Mouse (Mus musculus) cerebellum, adult 8-10 months (tissue): ENCODE data around the gene Gm26741.
"Not testable (repeated sequence)": the region's sequence is repeated elsewhere in the genome, so short reads cannot be mapped to it uniquely, and the experiment has no call there.

Experiments
- DNase-seq: peaks from one replicate; pipeline ENCODE4 v3.0.0; 2022

Gm26741 gene

GRCm38 (mm10) chr10:52358467-52358866, at the start of gene Gm26741:
Gm26741 (plus strand) TSS chr10:52358767.
- no peak for DNase-seq

GRCm38 (mm10) chr10:52309196-52309595, 49.4 kb upstream of the Gm26741 start:
- no peak for DNase-seq

DNA sequence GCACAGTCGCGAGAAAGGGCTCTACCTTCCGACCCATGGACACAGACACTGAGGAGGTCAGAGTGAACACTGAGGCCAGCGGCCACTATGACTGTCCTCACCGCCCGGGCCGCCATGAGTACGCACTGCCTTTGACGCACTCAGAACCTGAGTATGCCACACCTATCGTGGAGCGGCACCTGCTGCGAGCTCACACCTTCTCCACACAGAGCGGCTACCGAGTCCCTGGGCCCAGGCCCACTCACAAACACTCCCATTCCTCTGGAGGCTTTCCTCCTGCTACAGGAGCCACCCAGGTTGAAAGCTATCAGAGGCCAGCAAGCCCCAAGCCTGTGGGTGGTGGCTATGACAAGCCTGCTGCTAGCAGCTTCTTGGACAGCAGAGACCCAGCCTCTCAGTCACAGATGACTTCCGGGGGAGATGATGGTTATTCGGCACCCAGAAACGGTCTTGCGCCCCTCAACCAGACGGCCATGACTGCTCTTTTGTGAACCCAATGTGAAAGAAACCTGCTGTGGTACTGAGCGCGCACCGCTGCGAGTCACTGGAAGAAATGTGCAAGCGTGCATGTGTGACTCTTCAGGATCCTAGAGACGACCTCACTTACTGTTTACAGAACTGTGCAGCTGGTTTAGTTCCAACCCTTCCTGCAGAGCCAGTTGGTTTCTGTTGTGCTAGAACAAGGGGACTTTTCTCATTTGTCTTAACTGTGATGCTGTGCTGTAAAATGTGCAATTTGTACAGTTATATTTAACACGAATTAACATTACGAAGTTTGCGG, 38.9 kb upstream of the Gm26741 start:
- DNase-seq: no peak

GRCm38 (mm10) chr10:52321918-52322317, 36.6 kb upstream of the Gm26741 start:
- DNase-seq: no peak

- DNase-seq: peak; percentile 31
Measured at GRCm38 (mm10) chr10:52331007-52331406, 27.6 kb upstream of the Gm26741 start.

DNA sequence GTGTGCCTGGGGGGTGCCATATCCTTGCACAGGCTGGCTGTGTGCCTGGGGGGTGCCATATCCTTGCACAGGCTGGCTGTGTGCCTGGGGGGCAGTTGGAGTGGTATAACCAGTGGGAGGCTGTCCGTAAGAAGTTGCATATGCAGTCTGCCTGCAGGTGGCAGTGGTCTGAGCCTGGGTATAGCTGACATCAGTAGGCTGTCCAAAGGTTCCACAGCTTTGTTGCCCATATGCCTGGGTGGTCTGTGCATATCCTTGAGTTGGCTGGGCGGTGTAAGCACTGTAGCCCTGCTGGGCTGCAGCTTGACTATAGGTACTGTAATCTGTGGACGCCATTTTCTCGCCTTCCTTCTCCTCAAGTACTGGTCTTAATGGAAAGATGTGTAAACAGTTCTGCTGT, 15.2 kb upstream of the Gm26741 start:
- not testable (repeated sequence) for DNase-seq

GRCm38 (mm10) chr10:52353184-52353583, 5.4 kb upstream of the Gm26741 start:
- no peak for DNase-seq

- DNase-seq: peak; percentile 41
Measured at GRCm38 (mm10) chr10:52360241-52360735, 1.7 kb downstream of the Gm26741 start.

- no peak for DNase-seq
Measured at GRCm38 (mm10) chr10:52360862-52361609, 2.5 kb downstream of the Gm26741 start.

- DNase-seq: peak; percentile 31
Measured at GRCm38 (mm10) chr10:52368376-52368775, 9.8 kb downstream of the Gm26741 start.

DNA sequence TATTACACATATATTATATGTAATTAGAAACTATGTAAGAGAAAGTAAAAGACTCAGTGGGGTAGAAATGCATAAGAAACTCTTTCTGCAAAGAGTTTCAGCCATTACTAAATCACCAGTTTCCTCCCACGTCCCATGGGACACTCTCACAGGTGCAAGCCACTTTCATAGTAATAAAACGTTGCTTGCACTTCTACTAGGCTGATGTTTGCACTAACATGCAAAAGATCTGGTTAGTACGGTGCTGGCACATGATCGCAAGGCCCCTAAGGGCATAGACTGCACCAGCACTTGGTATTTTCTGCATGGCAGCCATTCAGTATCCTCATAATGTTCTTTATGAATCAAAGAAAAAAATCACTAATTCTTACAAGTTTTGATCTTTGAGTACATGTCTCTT, 15.3 kb downstream of the Gm26741 start:
- DNase-seq: no peak

DNA sequence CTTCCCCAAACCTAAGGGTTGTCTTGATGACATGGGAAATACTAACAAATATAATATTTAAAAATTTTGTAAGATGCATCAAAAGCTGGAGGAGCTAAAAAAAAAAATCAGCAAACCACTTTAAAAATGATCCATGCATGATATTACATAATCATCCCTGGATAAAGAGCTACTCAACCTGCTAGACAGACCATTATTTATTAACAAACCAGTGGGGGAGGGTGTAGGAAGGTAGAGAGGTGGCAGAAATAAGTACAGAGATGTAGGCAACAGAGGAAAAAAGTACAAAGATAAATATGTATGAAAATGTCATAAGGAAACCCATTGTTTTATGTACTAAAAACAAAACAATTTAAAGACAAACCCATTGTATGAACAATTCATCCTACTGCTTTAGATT, 16.1 kb downstream of the Gm26741 start:
- DNase-seq: no peak

DNA sequence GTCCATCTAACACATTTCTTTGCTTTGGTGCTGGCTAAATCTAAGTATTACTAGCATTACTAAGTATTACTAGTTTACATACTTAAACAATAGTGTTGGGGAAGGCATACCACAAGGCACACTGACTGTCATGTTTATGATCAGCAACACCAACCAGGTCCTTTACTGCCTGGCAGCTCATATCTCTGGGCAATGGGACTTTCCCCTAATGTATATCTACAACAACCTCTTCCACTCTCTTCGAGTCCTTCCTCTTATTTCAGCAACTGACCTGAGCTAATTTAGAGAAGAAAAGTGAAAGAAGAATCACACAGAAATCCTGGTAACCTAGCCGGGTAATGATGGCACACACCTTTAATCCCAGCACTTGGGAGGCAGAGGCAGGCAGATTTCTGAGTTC, 17.9 kb downstream of the Gm26741 start:
- DNase-seq: no peak

DNA sequence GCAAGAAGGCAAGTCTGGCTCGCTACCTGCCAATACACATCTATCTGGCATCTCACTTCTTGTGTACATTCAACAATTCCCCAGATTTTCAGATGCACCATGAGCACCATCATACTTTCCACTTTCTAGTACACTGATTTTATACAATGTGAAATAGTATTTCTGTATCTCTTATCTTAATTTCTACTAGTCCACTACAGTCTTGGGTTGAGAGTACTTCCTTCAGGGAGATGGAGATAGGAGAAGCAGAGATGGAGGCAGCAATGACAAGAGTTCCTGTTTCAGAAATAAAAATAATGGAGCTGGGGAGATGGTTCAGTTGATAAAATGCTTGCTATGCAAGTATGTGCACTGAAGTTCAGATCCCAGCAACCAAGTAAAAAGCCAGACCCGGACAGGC, 19.2 kb downstream of the Gm26741 start:
- no peak for DNase-seq

GRCm38 (mm10) chr10:52381321-52381801, 22.8 kb downstream of the Gm26741 start:
- DNase-seq: no peak

GRCm38 (mm10) chr10:52381845-52382591, 23.5 kb downstream of the Gm26741 start, which contains the start of gene Gopc:
Gopc (minus strand) TSS chr10:52382124.
- peak; percentile 97 for DNase-seq

DNA sequence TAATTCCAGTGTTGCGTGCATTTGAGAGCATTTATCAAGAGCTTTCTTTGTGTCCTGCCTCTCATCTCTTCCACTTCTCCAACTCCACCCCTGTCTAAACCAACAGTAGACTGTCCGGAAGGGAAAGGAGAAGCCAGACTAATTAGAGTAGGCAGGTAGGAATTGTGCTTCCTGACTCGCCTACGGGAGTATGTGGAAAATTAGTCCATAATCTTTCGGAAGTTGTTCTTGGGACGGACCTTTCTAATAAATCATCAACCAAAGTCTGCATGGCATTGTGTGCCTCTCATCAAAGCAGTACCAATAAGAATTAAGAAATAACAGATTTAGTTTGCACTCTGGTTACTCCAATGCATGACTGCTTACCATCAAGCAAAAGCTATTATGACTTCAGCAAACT, 24.5 kb downstream of the Gm26741 start:
- no peak for DNase-seq

DNA sequence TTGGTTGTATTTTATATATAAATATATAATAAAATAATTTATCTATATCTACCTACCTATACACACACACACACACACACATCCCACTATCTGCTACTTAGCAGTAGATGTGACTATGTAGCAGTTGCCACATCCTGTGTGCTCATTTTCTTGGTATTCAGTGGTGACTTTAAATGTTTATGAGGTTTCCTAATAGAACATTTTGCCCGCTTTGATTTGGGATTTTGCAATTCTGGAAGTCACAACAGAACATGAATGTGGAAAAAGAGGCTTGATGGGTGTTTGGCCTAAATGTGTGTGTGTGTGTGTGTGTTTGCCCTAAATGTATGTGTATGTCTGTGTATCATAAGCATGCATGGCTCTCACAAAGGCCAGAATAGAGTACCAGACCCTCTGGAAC, 25.0 kb downstream of the Gm26741 start:
- no peak for DNase-seq

DNA sequence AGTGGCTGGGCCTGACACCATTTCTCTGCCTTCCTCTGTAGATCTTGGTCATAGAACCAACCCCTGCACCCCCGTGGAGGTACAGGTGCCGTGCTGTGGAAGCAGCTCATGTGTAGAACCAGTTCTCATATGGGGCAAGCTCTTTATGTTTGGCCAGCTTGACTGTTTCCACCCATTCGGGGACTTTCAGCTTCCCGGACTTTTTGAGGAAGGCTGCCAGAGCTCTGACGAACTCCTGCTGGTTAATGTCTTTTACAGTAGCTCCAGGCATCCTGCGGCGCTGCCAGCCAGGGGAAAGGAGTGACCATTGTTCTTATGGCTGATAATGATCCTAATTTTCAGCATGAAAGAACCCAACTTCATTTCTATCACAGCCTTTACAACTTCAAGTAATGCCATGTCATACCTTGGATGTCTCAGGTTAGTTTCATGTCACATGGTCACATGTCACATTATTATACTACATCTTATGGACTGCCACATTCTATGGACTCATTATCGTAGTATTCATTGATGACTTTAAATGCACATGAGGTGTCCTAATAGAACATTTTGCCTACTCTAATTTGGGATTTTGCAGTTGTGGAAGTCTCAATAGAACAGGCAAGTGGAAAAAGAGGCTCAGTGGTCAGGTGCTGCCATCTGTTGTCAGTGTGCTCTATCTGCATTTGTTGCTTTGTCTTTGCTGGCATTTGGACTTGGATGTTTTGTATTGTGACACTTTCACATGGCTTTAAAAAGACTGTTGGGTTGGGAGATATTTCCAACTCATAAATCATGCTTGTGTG, 26.4 kb downstream of the Gm26741 start:
- peak; percentile 57 for DNase-seq

GRCm38 (mm10) chr10:52387192-52387591, 28.6 kb downstream of the Gm26741 start:
- no peak for DNase-seq

DNA sequence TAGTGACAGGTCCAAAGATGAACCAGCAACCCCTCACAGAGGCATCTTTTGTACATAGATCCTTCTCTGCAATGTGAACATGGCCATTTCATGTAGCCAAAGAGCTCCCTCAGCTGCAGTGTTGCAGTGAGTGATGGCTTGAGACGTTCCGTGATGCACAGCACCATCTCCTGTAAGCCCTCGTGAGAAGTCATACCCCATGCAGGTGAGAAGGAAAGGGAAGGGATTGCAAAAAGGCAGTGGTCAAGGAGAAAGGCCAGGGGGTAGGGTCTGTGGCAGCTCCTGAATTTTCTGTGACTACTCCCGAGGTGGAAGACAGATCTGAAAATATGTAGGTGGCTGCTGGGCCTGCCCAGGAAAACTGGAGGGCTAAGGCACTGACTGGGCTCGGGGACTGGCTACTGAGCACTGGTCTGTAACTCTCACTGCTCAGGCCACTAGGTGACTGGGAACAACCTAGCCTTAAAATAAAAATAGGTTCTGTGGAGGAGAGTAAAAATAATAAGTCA, 30.4 kb downstream of the Gm26741 start, which contains the start of gene Nepn:
Nepn (plus strand) TSS at position 51 of the 509 bp plus-strand sequence.
- DNase-seq: no peak

DNA sequence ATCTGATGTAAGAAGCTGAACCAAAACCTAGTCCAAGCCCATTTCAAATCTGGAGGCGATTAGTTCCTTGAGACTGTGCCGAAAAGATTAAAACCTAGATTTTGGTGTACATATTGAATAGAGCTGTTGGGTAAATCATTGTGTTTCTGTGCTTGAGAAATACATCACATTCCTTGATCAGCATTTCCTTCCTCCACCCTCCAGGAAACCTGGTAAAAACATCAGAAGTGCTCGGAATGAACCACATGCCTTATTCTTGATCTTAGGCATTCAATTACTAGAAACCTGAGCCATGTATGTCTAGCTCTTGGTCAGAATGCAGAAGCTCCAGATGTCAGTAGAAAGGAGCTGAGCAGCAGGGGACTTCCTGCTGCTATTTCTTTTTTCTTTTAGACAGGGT, 30.9 kb downstream of the Gm26741 start:
- DNase-seq: no peak
